Mouse (Mus musculus) yolk sac, embryonic 10.5 days (tissue): ENCODE measurements around the gene Antxr2.

ENCODE experiments used
- DNase-seq: peaks from one replicate; pipeline ENCODE4 v3.0.0-alpha.2; 2017; ENCODE audit warnings: low spot score

Gene Antxr2

GRCm38 (mm10) chr5:97906537-97907266, 124.1 kb downstream of the Antxr2 start:
- DNase-seq: no peak

- DNase-seq: no peak
Measured at GRCm38 (mm10) chr5:97905856-97906255, 125.0 kb downstream of the Antxr2 start.

GRCm38 (mm10) chr5:97901096-97901495, 129.7 kb downstream of the Antxr2 start:
- no peak for DNase-seq

- no peak for DNase-seq
Measured at GRCm38 (mm10) chr5:97899321-97899720, 131.5 kb downstream of the Antxr2 start.

- DNase-seq: no peak
Measured at GRCm38 (mm10) chr5:97885427-97885826, 145.4 kb downstream of the Antxr2 start.

GRCm38 (mm10) chr5:97884110-97884509, 146.7 kb downstream of the Antxr2 start:
- no peak for DNase-seq

- no peak for DNase-seq
Measured at GRCm38 (mm10) chr5:97881421-97881820, 149.4 kb downstream of the Antxr2 start.

GRCm38 (mm10) chr5:97880115-97880514, 150.7 kb downstream of the Antxr2 start:
- DNase-seq: no peak

- DNase-seq: no peak
Measured at GRCm38 (mm10) chr5:97878871-97879270, 152.0 kb downstream of the Antxr2 start.

GRCm38 (mm10) chr5:97878215-97878794, 152.5 kb downstream of the Antxr2 start:
- DNase-seq: no peak

GRCm38 (mm10) chr5:97876895-97877294, 153.9 kb downstream of the Antxr2 start:
- no peak for DNase-seq

GRCm38 (mm10) chr5:97867921-97868320, 162.9 kb downstream of the Antxr2 start:
- no peak for DNase-seq

GRCm38 (mm10) chr5:97866975-97867374, 163.9 kb downstream of the Antxr2 start:
- no peak for DNase-seq

- DNase-seq: no peak
Measured at GRCm38 (mm10) chr5:97857101-97857500, 173.7 kb downstream of the Antxr2 start.

- no peak for DNase-seq
Measured at GRCm38 (mm10) chr5:97851981-97852748, 178.7 kb downstream of the Antxr2 start.

- DNase-seq: no peak
Measured at GRCm38 (mm10) chr5:97847204-97847895, 183.5 kb downstream of the Antxr2 start.

- no peak for DNase-seq
Measured at GRCm38 (mm10) chr5:97846503-97846902, 184.3 kb downstream of the Antxr2 start.

GRCm38 (mm10) chr5:97842016-97842415, 188.8 kb downstream of the Antxr2 start:
- DNase-seq: no peak

- no peak for DNase-seq
Measured at GRCm38 (mm10) chr5:97839924-97840279, 190.9 kb downstream of the Antxr2 start.

- no peak for DNase-seq
Measured at GRCm38 (mm10) chr5:97839271-97839923, 191.4 kb downstream of the Antxr2 start.

GRCm38 (mm10) chr5:97837333-97837732, 193.5 kb downstream of the Antxr2 start:
- DNase-seq: no peak

- no peak for DNase-seq
Measured at GRCm38 (mm10) chr5:97835418-97835817, 195.4 kb downstream of the Antxr2 start.
